Mouse (Mus musculus): Measurements from ENCODE around the gene Myog. TPM values are rescaled to one million over a fixed set of nuclear protein-coding genes. Genes with fewer than 3 reads are reported as not detected.

The Myog gene
- total RNA-seq, 2 experiments from 2014 or later: not detected

DNA sequence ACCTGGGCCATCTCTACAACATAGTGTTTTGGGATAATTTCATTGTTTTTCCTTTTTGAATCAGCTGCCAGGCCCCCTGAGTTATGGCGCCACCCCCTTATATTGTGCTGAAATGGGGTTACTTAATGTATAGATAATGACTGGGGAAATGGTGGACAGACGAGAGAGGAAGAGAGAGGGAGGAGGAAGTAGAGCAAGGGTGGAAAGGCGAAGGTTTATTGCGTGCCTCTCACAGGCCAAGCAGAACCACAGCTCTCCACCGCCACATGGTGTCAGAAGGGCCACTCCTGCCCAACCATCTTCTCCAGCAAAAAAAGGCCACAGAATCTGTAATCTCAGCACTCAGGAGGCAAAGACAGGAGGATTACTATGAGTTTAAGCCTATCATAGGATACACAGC lies 25.4 kb downstream of the Myog start:
- no peak for ATAC-seq (replicated peaks; ENCODE audit: low FRiP score, poor library complexity, severe bottlenecking)

DNA sequence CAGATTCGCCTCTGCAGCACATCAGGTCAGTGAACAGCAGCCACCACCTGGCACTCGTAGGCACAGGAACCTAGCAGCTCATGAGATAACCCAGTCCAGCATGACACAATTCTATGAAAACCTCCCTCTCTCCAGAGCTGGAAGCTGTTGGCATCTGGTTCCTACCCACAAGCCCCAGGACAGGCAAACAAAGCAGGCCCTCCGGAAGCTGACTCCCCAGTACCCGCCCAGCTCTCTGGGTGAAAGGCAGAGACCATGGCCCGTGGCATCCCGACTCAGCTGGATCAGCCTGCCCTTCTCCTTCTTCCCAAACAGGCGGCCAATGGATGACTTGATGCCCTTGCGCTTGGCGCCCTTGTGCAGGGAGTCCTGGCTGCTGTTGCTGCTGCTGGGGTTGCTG lies 26.6 kb downstream of the Myog start:
- no peak for ATAC-seq (replicated peaks; ENCODE audit: low FRiP score, poor library complexity, severe bottlenecking)

DNA sequence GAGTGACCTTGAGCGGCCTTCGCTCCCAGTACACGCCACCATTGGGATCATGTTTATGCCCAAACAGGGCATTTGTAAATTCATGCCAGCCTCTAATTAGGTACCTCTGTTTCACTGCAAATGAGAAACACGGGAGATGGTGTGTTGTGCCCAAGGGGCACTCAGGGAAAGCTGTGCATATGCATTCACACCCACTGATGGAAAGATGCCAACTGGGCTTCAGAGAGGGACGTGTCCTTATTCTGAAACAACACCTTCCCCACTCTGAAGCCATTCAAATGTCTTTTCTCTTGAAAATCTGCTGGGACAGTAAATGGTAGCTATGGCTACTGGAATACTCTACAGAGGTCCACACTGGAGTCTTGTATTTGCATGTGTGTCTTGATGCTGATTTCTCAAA lies 28.5 kb downstream of the Myog start:
- ATAC-seq (replicated peaks; ENCODE audit: low FRiP score, poor library complexity, severe bottlenecking): no peak

DNA sequence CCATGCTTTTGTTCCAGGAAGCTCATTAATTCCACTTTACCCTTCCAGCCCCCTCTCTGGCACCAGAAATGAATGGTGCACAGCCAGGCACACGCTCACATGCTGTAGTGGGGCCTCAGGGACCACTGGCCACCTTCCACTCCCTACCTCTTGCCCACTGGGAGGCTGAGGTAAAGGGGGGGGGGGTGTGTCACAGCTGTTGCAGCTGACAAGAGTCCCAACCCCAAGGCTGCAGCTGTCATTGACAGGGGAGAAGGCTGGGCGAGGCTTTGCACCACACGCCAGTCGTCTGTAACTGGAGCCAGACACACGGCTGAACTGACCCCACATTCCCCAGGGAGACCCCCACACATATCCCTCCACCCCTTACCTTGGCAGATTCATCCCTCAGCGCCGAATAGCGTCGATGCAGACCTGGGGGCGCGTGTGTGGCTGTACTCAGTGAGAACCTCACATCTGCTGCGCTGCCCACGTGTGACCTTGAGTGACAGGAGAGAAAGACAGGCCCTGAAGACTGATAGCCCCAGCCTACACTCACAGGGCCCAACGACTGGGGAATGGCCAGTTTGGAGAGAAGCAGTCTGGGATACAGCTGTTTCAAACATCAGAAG lies 31.0 kb downstream of the Myog start:
- no peak for ATAC-seq (replicated peaks; ENCODE audit: low FRiP score, poor library complexity, severe bottlenecking)

DNA sequence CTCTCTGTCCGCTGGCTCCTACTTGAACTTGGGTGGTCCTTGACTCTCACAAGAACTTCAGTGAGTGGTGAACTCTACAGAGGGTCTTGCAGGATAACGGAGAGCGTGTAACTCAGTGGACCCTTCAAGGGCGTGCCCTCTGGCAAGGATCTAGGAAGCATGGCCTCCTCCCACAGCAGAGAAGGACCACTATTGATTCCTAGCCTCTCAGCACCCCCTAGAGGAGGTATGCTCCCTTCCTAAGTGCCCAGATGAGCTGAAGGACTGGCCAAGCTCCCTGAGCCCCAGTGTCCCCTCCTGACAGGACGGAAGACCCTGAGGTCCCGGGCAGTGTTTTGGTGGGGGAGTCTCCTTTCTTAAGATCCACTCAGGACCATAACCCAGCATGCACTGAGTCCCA lies 32.8 kb downstream of the Myog start:
- no peak for ATAC-seq (replicated peaks; ENCODE audit: low FRiP score, poor library complexity, severe bottlenecking)

DNA sequence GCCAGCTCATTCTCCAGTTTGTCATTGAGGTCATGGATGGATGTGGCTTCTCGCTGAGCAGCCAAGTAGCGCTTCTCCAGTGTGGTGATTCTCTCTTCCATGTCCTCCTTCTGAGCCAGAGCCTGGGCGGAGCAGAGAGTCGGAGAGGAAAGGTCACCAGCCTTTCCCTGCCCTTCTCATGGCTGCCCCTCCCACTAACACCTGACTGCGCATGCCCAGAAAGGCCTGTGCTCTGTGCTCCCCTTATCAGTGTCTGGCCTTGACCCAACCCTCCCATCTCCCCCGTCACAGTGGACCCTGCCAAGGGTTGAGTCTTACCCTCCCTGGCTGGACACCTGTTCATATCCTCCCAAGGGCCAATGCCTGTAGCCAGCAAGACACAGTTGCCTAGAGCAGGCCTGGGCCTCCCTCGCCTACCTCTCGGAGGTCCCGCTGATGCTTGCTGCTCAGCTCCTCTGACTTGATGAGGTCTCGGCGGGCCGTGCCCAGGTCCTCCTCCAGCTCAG lies 37.1 kb downstream of the Myog start:
- no peak for ATAC-seq (replicated peaks; ENCODE audit: low FRiP score, poor library complexity, severe bottlenecking)

DNA sequence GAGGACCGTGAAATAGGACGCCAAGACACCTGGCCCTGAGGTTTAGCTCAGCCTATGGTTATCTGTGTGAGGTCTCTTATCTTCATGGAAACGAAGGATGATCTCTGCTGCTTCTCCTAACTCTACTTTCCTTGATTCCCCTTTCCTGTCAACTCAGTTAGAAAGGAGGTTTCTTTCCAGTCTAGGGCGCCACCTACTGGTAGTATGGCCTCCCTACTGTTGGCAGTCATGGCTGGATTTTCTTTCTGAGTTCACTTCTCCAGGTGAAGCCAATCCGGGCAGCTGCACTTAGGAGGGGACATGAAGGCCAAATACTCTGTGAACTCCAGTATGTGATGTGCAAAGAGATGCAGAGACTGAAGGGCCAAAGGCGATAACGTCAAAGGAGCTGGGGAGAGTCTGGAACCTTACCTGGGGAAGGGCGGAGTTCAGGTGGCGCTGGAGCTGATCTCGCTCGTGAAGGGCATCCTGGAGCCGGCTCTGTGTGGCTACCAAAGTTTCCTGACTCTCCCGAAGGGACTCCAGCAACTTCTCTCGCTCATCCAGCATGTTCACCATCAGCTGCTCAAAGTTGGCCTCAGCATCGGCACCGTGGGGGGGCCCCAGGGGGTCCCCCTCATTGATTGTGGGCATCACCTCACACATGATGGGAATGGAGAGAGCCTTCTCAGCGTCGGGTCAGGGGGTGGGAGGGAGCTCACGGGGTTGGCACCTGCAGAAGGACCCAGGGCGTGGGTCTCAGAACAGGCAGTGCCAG lies 42.3 kb downstream of the Myog start:
- peak; percentile 59 for ATAC-seq (replicated peaks; ENCODE audit: low FRiP score, poor library complexity, severe bottlenecking)

DNA sequence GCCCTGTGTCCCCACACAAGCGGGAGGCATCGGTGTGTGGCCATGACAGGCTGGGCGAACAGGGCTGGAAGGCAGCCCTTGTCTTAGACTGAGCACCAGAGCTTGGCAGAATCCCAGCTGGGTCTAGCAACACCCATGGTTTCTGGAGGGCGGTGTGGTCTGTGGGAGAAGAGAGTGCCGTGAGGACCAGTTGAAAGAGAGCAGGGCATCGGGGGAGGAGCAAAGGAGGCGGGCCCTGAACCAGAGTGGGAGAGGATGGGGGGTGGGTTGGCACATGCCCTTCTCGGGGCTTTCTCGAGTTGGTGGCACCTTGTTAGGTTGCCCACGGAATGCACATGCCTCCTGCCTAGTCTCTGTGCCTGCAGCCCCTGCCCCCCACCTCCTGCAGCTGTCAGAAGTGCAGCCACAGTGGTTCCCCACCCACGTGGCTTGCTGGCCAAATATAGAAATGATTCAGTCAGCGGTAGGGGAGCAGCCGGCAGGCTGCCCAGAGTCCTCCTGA lies 43.0 kb downstream of the Myog start, which contains the start of gene Ppfia4:
TSS of gene Ppfia4 (minus strand) at position 159 of the 502 bp plus-strand sequence.
- no peak for ATAC-seq (replicated peaks; ENCODE audit: low FRiP score, poor library complexity, severe bottlenecking)

DNA sequence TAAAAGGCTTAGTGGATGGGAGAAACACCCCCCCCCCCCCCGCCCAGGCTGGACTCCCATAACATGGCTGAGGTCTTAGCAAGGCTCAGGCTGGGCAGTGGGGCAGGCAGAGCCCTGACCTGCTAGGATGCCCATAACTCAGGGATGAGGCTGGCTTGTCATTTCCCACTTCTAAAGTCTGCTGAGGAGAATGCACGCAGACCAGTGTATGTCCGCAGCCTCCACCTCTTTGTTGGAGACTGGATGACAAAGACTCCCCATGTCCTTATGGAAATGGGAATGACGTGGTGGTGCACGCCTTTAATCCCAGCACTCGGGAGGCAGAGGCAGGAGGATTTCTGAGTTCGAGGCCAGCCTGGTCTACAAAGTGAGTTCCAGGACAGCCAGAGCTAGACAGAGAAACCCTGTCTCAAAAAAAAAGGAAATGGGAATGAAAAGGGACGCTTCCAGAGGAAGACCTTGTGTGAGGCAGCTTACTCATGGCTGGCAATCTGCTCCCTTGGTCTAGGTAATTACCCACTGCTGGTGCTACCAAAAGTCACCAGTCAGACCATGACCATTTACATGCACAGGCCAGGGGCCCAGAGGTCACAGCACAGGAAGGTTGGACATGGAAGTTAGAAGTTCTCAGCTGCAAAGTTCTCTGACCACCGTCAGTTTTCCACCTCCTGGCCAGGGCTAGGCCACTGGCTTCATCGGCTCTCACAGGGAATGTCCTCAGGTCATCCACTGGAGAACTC lies 43.8 kb downstream of the Myog start:
- ATAC-seq (replicated peaks; ENCODE audit: low FRiP score, poor library complexity, severe bottlenecking): no peak

DNA sequence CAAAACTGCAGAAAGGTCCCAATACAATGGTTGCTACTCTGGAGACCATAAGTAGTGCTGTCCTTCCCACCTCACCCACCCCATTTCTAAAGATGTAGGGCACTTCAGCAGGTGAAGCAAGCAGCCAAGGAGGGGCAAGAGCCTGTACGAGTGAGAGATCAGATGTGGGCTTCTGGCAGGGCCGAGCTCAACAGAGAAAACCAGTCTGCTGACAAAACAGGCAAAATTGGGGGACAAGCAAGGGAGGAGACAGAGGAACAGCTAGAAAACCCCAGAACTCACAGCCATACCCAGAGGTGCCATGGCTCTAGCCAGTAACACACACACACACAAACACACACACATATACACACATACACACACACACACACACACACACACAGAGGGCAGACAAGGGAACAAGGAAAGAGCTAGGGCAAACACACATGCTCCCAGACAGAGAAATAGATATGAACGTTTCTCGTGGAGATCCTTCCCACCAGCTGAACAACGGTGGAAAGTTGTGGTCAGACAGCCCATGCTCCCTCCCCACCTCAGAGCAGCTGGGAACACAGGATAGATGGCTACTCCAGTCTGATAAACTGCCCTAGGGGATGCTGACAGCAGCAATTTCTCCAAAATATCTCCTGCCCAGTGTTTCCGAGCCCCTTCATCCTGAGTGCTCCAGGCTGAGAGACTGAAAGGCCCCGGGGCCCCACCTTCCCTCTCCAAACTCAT lies 44.5 kb downstream of the Myog start:
- ATAC-seq (replicated peaks; ENCODE audit: low FRiP score, poor library complexity, severe bottlenecking): no peak

DNA sequence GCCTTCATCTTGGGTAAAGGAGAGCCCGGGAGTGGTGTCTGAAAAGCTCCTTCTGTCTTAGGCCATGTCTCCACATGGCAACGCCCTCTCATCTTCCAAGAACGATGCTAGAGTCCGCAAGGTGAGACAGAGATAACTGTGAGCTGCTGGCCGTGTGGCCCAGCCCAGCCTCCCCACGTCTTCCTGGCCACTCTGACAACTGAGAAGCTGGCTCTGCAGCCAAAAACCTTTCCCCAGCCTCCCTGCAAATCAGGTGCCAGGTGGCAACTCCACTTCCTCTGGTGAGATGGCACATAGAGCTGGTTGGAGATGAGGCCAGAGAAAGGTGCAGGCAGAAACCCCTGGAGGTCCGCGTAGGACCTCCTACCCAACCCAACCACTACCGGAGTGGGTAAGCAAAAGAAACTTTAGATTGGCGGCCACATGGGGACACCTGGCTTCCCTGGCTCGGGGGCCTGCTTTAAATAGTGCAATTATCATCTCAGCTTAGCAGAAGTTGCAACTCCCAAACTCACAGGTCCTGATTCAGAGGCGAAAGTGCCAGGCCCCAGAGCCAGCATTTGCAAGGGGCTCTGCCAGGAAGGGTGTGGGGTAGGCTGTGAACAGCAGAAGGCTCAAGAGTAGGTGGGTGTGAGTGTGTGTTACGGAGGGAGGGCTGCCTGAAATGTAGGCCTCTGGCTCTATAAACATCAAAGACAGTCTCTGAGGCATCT lies 45.6 kb downstream of the Myog start:
- ATAC-seq (replicated peaks; ENCODE audit: low FRiP score, poor library complexity, severe bottlenecking): no peak

DNA sequence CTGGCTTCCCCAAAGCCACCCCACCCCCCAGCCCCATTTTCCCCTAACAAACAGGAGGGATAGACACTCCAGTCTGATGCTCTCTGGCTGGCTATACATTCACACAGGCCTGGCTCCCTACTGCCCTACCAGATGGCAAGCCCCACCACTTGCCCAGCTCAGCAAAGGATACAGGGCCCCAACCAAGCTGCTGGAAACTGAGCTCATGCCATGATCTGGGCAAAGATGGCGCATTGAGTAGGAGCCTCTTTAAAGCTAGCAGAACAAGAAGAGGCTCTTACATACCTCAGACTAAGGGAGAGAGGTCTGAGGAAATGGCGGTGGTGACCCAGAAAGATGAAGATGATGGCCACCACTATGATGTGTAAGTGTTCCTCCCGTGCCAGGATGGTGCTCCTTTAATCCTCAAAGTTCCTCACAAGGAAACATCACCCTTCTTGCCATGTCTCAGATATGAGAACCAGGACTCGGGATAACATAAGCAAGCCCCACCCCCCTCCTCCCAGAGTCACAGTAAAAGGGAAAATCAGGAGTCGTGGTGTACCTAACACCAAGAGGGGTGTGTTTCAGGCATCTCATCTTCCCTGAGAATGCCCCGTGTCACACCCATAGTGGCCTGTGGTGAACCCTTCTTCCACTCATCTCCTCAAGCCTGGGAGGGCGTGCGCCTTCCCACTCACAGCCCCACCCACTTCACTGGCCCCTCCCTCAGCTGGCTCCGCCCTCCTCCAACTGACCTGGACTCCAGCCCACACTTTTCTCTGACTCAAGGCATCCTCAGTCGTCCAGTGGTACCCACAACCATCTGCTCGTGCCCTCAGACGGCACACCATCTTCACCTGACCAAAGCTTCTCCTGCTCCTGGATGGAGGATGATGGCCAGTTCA lies 46.4 kb downstream of the Myog start:
- ATAC-seq (replicated peaks; ENCODE audit: low FRiP score, poor library complexity, severe bottlenecking): no peak

DNA sequence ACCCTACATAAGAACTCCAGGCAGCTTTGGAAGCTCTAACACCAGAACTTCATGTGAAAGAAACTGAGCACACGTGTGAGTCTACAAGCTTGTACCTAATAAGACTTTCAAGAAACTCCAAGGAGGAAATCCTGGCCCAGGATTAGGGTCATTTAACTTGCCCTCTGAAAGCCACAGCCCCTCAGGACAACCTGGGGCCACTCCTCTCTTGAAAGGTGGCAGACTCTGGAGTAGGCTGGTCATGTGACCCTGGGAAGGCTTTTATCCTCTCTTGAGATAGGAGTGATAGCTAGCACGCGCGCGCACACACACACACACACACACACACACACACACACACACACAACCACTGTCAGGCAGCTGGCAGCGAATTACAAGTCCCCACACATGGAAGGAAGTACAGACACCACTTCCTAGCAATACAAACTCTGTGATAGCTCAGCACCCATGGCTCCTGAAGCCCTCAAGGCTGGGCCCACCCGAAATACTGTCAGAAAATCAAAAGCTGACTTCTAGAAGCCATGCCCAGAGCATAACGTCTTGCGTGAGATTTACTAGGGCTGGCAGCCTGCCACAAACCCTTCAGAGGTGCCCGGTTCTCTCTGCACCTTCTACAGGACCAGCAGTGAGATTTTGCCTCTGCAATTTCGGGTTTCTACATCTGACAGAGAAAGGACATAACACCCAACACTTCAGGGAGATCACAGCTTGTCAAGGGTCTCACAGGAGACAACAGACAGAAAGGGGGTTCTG lies 47.3 kb downstream of the Myog start:
- ATAC-seq (replicated peaks; ENCODE audit: low FRiP score, poor library complexity, severe bottlenecking): no peak

DNA sequence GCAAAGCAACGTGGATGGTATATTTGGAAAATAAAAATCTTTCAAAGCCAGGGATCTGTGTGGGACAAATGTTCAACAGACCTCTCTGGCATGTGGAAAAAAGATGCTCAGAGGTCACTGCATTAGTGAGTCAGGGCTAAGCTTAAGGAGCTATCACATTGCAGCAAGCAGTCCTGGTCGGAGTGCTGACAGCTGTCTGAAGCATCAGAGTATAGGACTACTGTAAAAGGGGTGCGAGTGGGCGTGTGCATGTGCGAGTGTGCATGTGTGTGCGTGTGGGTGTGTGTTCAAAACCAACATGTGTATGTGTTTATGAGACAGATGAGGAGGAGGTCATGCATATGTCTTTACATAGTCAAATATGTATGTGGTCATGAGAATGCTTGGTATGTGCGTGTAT lies 49.4 kb downstream of the Myog start:
- no peak for ATAC-seq (replicated peaks; ENCODE audit: low FRiP score, poor library complexity, severe bottlenecking)

DNA sequence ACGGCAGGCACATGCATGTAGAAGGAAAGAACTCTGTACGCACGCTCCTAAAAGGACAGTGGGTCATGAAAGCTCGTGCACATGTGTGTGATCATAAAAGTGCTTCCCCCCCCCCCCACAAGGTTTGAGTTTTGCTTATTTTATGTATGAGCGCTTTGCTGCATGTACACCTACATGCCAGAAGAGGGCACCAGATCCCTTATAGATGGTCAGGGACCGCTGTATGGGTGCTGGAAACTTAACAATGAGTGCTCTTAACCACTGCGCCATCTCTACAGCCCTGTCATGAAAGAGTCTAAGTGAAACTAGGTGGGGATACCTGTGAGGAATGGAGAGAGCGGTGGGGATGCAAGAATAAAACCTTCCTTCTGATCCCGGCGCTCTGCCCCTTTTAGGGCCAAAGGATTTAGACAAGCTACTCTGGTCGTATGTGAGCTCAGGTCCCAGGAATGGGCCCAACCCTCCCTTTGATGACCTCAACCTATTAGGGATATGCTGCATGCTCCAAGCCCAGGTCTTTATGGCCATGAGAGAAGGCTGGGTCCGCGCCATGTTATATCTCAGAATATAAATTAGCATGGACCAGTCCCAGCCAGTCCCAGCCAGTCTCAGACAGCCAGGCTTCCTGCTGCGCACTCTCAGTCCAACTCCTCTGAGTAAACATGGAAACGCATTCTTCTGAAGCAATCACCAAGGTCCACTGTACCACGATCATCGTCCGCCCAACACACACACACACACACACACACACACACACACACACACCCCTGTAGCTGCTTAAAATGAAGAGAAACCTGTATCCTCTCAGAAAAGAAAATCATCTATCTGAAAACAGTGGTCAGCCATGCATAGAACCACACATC lies 50.2 kb downstream of the Myog start:
- ATAC-seq (replicated peaks; ENCODE audit: low FRiP score, poor library complexity, severe bottlenecking): no peak

DNA sequence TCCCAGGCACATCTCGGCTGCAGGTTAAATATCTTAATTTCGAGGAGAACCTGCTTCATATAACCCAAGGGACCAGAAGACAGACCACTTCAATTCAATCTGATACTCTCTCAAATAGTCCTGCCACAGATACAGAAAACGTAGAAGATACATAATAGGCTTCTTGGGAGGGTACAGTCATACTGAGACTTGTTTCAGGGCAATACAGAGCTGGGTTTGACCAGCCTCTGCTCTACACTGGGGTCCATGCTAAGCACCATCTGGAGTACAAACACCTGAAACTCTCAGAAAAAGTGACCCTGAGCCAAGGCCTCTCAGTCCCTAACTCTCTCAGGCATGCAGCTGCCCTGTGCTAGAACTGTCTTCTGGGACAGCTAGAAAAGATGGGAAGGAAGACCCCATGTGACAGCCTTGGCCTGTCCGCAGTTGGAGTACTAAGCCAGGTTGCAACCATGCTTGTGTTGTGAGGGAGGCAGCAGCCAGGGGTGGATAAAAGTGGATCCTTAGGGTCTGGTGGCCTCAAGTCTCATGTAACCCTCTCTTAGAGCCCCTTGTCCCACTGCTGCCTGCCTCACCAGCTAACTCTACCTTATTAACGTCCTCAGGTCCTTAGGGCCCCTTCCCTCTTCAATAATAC lies 52.0 kb downstream of the Myog start:
- no peak for ATAC-seq (replicated peaks; ENCODE audit: low FRiP score, poor library complexity, severe bottlenecking)

Measured in erythroblast, adult 5-6 weeks (primary cell).